Mouse (Mus musculus): ENCODE measurements around the gene Sipa1l1. TPM values are rescaled to one million over a fixed set of nuclear protein-coding genes. Genes with fewer than 3 reads are reported as not detected.
A peak's percentile ranks its signal among the peaks of the same experiment; 100 is the strongest.

The Sipa1l1 gene
- polyA plus RNA-seq, 2 experiments from 2014 or later = 28.7 to 36.1 TPM

- no peak for ATAC-seq
Measured at GRCm38 (mm10) chr12:82340196-82340918, 171.2 kb downstream of the Sipa1l1 start.

- ATAC-seq = no peak
Measured at GRCm38 (mm10) chr12:82341181-82341580, 172.1 kb downstream of the Sipa1l1 start.

GRCm38 (mm10) chr12:82341696-82342095 lies 172.6 kb downstream of the Sipa1l1 start:
- no peak for ATAC-seq

- peak; percentile 99 for ATAC-seq
Measured at GRCm38 (mm10) chr12:82350082-82350481, 181.0 kb downstream of the Sipa1l1 start.

- no peak for ATAC-seq
Measured at GRCm38 (mm10) chr12:82350891-82351290, 181.8 kb downstream of the Sipa1l1 start.

GRCm38 (mm10) chr12:82353660-82354059 lies 184.5 kb downstream of the Sipa1l1 start:
- no peak for ATAC-seq

GRCm38 (mm10) chr12:82355419-82356149 lies 186.5 kb downstream of the Sipa1l1 start:
- no peak for ATAC-seq

GRCm38 (mm10) chr12:82356476-82356875 lies 187.4 kb downstream of the Sipa1l1 start:
- no peak for ATAC-seq

- no peak for ATAC-seq
Measured at GRCm38 (mm10) chr12:82357431-82357830, 188.3 kb downstream of the Sipa1l1 start.

- no peak for ATAC-seq
Measured at GRCm38 (mm10) chr12:82362796-82363195, 193.7 kb downstream of the Sipa1l1 start.

GRCm38 (mm10) chr12:82364186-82364585 lies 195.1 kb downstream of the Sipa1l1 start:
- ATAC-seq = no peak

GRCm38 (mm10) chr12:82365276-82365875 lies 196.3 kb downstream of the Sipa1l1 start:
- no peak for ATAC-seq

- ATAC-seq = no peak
Measured at GRCm38 (mm10) chr12:82366754-82367153, 197.6 kb downstream of the Sipa1l1 start.

- ATAC-seq = no peak
Measured at GRCm38 (mm10) chr12:82367345-82367744, 198.2 kb downstream of the Sipa1l1 start.

- ATAC-seq = no peak
Measured at GRCm38 (mm10) chr12:82367986-82368385, 198.9 kb downstream of the Sipa1l1 start.

- no peak for ATAC-seq
Measured at GRCm38 (mm10) chr12:82369402-82370160, 200.5 kb downstream of the Sipa1l1 start.

- no peak for ATAC-seq
Measured at GRCm38 (mm10) chr12:82371266-82371665, 202.1 kb downstream of the Sipa1l1 start.

GRCm38 (mm10) chr12:82374020-82374419 lies 204.9 kb downstream of the Sipa1l1 start:
- no peak for ATAC-seq

GRCm38 (mm10) chr12:82382932-82383331 lies 213.8 kb downstream of the Sipa1l1 start:
- ATAC-seq = no peak

- no peak for ATAC-seq
Measured at GRCm38 (mm10) chr12:82384719-82385118, 215.6 kb downstream of the Sipa1l1 start.

GRCm38 (mm10) chr12:82387042-82387441 lies 217.9 kb downstream of the Sipa1l1 start:
- no peak for ATAC-seq

GRCm38 (mm10) chr12:82387647-82388046 lies 218.5 kb downstream of the Sipa1l1 start:
- no peak for ATAC-seq

- ATAC-seq = no peak
Measured at GRCm38 (mm10) chr12:82388144-82388543, 219.0 kb downstream of the Sipa1l1 start.
